Mouse (Mus musculus) liver, adult 2 months (tissue): Measurements from ENCODE around the gene Ppcs. TPM values are rescaled to one million over a fixed set of nuclear protein-coding genes. Genes with fewer than 3 reads are reported as not detected.

Source experiments
- DNase-seq: peaks from one replicate; pipeline ENCODE4 v3.0.0-alpha.2; 2011; ENCODE audit warnings: low read depth, low spot score; ENCODE audit errors: extremely low read depth
- H3K27ac ChIP-seq: fragments of 200-500 bp; replicated peaks from 2 replicates; pipeline ENCODE4 v1.5.1; 2012; ENCODE audit warnings: low read depth, mild to moderate bottlenecking, control low read depth, inconsistent platforms, low read length; ENCODE audit not compliant: insufficient read depth
- H3K27me3 ChIP-seq: fragments of 200-500 bp; 2 replicates; pipeline ENCODE4 v1.6.1; 2012; ENCODE audit warnings: mild to moderate bottlenecking, moderate library complexity, low read length, inconsistent platforms; ENCODE audit not compliant: control insufficient read depth, insufficient read depth
- H3K36me3 ChIP-seq: fragments of 200-500 bp; 2 replicates; pipeline ENCODE4 v1.6.1; 2012; ENCODE audit warnings: low read length, inconsistent platforms; ENCODE audit not compliant: control insufficient read depth, insufficient read depth
- H3K4me1 ChIP-seq: fragments of 200-500 bp; 2 replicates; pipeline ENCODE4 v1.6.1; 2011; ENCODE audit warnings: low read length; ENCODE audit not compliant: control insufficient read depth, insufficient read depth
- H3K4me3 ChIP-seq: fragments of 200-500 bp; 2 replicates; pipeline ENCODE4 v1.5.1; 2011; ENCODE audit warnings: low read depth, mild to moderate bottlenecking, control low read depth, low read length, moderate library complexity; ENCODE audit not compliant: insufficient read depth
- H3K79me2 ChIP-seq: fragments of 200-500 bp; 2 replicates; pipeline ENCODE4 v1.6.1; 2012; ENCODE audit warnings: inconsistent platforms, mild to moderate bottlenecking, low read length, moderate library complexity; ENCODE audit not compliant: control insufficient read depth, insufficient read depth
- H3K9ac ChIP-seq: fragments of 200-500 bp; 2 replicates; pipeline ENCODE4 v1.6.1; 2012; ENCODE audit warnings: low read depth, mild to moderate bottlenecking, control low read depth, inconsistent platforms, low read length
- CTCF ChIP-seq: fragments of 200-500 bp; IDR thresholded peaks from 2 replicates; pipeline ENCODE4 v1.5.1; 2011; ENCODE audit warnings: low read depth, low read length, control low read depth
- POLR2A ChIP-seq: fragments of 200-500 bp; IDR thresholded peaks from 2 replicates; pipeline ENCODE4 v1.6.1; 2011; ENCODE audit warnings: low read length, control low read depth; ENCODE audit not compliant: insufficient read depth; ENCODE audit errors: extremely low read depth
- WGBS: fragments of 180-500 bp; shearing (Covaris S2); methylation state at CpG from one replicate; pipeline ENCODE4 v1.1.7; 2018; 5-methylcytosine and 5-hydroxymethylcytosine counted together
- polyA plus RNA-seq: library from polyadenylated mRNA; depleted of rRNA; stranded (reverse); fragments of >200 nt; gene quantifications from 2 replicates; pipeline ENCODE4 v1.2.3, GENCODE M21; 2012; rRNA removed
- total RNA-seq: library from RNA; depleted of rRNA; stranded (reverse); fragments of >200 nt; gene quantifications from 2 replicates; pipeline ENCODE4 v1.2.3, GENCODE M21; 2014; rRNA removed

Ppcs gene
- total and polyA plus RNA-seq, 2 experiments = 19.9 to 26.8 TPM

DNA sequence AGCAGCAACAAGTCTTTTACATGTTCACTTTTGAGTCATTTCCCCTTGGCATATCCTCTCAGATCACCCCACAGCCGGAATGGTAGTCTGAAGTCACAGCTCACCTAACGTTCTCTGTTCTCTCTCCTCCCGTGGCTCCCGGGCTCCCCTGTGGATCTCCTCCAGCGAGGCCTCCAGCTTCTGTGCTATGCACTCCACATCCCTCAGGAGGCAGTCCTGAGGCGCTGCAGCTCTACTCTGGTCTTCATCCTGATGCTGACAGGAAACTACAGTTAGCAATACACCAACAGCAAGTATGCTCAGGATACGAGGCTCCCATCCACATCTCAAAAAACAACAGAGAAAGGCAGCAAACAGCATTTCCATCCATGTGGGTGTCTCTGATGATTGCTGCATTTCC, 21.3 kb downstream of the Ppcs start:
- no peaks in the 10 kb centered on the region for H3K4me1 ChIP-seq
- H3K79me2 ChIP-seq = no peaks in the 10 kb centered on the region
- no peaks in the 10 kb centered on the region for H3K36me3 ChIP-seq
- H3K27me3 ChIP-seq = no peaks in the 10 kb centered on the region
- WGBS = 62% methylated on average over 7 of the region's 7 CpGs
- no peak for TF ChIP-seq CTCF
- no peak for TF ChIP-seq POLR2A
- H3K27ac ChIP-seq = no peak overlapping the region
- H3K4me3 ChIP-seq = no peak overlapping the region
- no peak overlapping the region for H3K9ac ChIP-seq
- DNase-seq = no peak

DNA sequence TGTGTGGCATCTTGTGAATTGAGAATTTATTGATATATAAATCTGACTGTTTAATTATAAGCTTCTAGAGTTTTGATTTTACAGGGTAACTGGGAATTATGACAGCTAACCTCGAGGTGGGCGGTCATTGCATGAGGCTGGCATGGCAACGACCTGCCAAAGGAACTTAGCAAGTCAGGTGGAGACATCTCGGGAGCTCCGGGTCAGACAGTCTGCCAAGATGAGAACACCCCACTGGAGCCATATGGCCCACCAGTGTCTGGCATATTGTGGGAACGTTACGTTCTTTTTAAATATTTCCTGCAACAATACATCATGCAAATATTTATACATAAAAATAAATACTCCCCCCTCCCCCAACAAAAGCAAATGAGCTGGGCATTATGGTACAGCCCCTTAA, 23.5 kb downstream of the Ppcs start:
- Histone ChIP-seq H3K4me1 (no peaks in the 10 kb centered on the region), H3K4me3 (no peak overlapping the region), H3K79me2 (no peaks in the 10 kb centered on the region), H3K36me3 (no peaks in the 10 kb centered on the region), H3K27me3 (no peaks in the 10 kb centered on the region), H3K27ac (no peak overlapping the region), H3K9ac (no peak overlapping the region)
- WGBS = 88% methylated on average over 7 of the region's 7 CpGs
- TF ChIP-seq CTCF (no peak), POLR2A (no peak)
- no peak for DNase-seq

DNA sequence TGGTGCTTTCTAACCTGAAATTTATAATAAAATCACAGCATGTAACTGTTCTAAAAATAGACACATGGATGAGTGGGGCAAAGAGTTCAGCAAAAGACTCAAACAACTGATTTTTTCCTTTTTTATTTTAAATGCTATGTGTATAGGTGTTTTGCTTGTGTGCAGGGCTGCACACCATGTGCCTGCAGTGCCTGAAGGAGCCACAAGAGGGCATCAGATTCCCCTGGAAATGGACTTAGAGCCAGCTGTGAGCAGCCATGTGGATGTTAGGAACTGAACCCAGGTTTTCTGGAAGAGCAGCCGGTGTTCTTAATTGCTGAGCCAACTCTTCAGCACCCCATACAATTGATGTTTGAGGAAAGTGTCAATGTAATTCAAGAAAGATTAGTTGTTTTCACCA, 31.9 kb downstream of the Ppcs start:
- Histone ChIP-seq H3K79me2 (no peaks in the 10 kb centered on the region), H3K9ac (no peak overlapping the region), H3K36me3 (no peaks in the 10 kb centered on the region), H3K27ac (no peak overlapping the region), H3K27me3 (no peaks in the 10 kb centered on the region), H3K4me1 (no peaks in the 10 kb centered on the region), H3K4me3 (no peak overlapping the region)
- peak; percentile 14 for DNase-seq
- 94% methylated on average over 1 of the region's 1 CpGs for WGBS
- TF ChIP-seq POLR2A (no peak), CTCF (peak; percentile 74)

DNA sequence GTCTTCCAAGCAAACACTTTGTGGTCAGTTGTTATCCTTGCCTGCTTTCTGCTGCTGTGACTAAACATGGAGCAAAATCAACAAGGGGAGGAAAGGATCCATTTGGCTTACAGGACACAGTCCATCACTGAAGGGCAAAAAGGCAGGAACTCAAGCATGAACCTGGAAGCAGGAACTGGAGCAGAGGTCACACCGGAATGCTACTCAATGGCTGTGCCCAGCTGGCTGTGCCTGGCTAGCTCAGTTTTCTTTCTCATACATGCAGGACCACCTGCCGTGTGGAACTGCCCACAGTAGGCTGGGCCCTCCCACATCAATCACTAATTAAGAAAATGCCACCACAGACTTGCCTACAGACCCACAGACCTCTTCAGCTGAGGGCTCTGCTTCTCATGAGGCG, 33.0 kb downstream of the Ppcs start:
- no peaks in the 10 kb centered on the region for H3K27me3 ChIP-seq
- H3K9ac ChIP-seq = no peak overlapping the region
- TF ChIP-seq POLR2A (no peak), CTCF (no peak)
- no peaks in the 10 kb centered on the region for H3K79me2 ChIP-seq
- peak; percentile 74 for DNase-seq
- no peaks in the 10 kb centered on the region for H3K36me3 ChIP-seq
- H3K4me3 ChIP-seq = no peak overlapping the region
- 53% methylated on average over 3 of the region's 3 CpGs for WGBS
- no peak overlapping the region for H3K27ac ChIP-seq
- H3K4me1 ChIP-seq = no peaks in the 10 kb centered on the region

DNA sequence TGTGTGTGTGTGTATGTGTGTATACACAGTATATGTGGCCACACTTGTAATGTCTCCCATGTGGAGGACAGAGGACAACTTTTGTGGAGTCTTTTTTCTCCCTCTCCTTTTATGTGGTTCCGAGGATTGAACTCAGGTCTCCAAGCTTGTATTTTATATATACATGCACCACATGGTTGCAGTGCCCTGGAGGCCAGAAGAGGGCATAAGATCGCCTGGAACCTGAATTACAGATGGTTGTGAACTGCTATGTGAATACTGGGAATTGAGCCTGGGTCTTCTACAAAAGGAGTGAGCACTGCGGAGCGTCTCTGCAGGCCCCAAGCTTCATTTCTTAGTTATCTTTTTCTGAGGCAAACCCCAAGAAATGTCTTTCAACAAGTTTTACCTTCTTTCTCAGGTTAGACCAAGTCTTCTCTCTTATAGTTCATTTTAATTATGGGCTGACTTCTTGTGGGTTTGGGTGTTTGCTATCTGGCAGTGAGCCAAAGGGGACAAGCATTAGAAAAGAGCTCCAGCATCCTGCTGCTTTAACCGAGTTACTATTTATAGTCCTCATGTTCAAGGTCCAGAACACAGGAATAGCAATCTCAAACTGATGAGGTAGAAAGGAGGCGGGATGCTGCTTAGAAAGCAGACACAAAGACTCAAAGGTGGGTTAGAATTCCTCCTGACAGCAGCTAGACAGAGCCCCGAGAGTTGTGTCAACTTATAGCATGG, 40.6 kb downstream of the Ppcs start:
- H3K79me2 ChIP-seq = no peaks in the 10 kb centered on the region
- H3K4me1 ChIP-seq = no peaks in the 10 kb centered on the region
- H3K4me3 ChIP-seq = no peak overlapping the region
- H3K27me3 ChIP-seq = no peaks in the 10 kb centered on the region
- no peak for DNase-seq
- 75% methylated on average over 7 of the region's 7 CpGs for WGBS
- H3K27ac ChIP-seq = no peak overlapping the region
- H3K36me3 ChIP-seq = no peaks in the 10 kb centered on the region
- TF ChIP-seq POLR2A (no peak), CTCF (no peak)
- no peak overlapping the region for H3K9ac ChIP-seq

DNA sequence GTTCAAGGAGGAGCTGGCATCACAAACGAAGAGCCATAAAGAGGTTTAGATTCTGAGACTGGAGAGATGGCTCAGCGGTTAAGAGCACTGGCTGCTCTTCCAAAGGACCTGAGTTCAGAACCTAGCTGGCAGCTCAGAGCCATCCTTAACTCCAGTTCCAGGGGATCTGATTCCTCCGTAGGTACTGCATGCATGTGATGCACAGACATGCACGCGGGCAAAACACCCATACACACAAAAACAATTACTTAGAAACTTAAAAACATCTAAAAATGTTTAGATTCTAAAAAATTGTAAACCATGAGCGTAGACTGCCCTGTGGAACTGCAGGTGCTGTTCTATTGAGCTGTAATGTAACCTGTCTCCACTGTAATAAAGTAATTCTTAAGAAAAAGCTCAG, 52.8 kb downstream of the Ppcs start:
- no peaks in the 10 kb centered on the region for H3K4me1 ChIP-seq
- H3K27me3 ChIP-seq = no peaks in the 10 kb centered on the region; the same call in 1 of the 2 replicates
- WGBS = 92% methylated on average over 6 of the region's 6 CpGs
- no peak for DNase-seq
- no peak overlapping the region for H3K9ac ChIP-seq
- H3K4me3 ChIP-seq = no peak overlapping the region
- no peaks in the 10 kb centered on the region for H3K79me2 ChIP-seq
- no peak overlapping the region for H3K27ac ChIP-seq
- no peak for TF ChIP-seq POLR2A
- no peak for TF ChIP-seq CTCF
- no peaks in the 10 kb centered on the region for H3K36me3 ChIP-seq

Other genes with a start within 250 kb of the Ppcs start
- gene Zfp691, start 248.2 kb downstream of the Ppcs start, total RNA-seq = 3.7 and 4.5 TPM in 2 replicates
- gene Zfp691, start 248.2 kb downstream of the Ppcs start, polyA plus RNA-seq = 9.7 and 13.0 TPM in 2 replicates
- 0.09 TPM in 1 of 2 replicates, not detected in the other for gene Ermap, start 232.4 kb downstream of the Ppcs start, total RNA-seq
- gene Ermap, start 232.4 kb downstream of the Ppcs start, polyA plus RNA-seq = 0.02 TPM in 1 of 2 replicates, not detected in the other
- 9.1 and 10.0 TPM in 2 replicates for gene Svbp, start 227.1 kb downstream of the Ppcs start, total RNA-seq
- 11.9 and 14.8 TPM in 2 replicates for gene Svbp, start 227.1 kb downstream of the Ppcs start, polyA plus RNA-seq
- 0.09 TPM in 1 of 2 replicates, not detected in the other for gene Tmem269, start 204.2 kb downstream of the Ppcs start, total RNA-seq
- gene Tmem269, start 204.2 kb downstream of the Ppcs start, polyA plus RNA-seq = 0.06 TPM in 1 of 2 replicates, not detected in the other
- gene AU022252, start 189.7 kb downstream of the Ppcs start, total RNA-seq = 23.6 and 25.2 TPM in 2 replicates
- 16.6 and 23.3 TPM in 2 replicates for gene AU022252, start 189.7 kb downstream of the Ppcs start, polyA plus RNA-seq
- gene P3h1, start 189.5 kb downstream of the Ppcs start, total RNA-seq = 6.7 and 8.8 TPM in 2 replicates
- gene P3h1, start 189.5 kb downstream of the Ppcs start, polyA plus RNA-seq = 14.5 and 20.3 TPM in 2 replicates
- not detected in 2 replicates for gene Cldn19, start 167.0 kb downstream of the Ppcs start, total RNA-seq
- gene Cldn19, start 167.0 kb downstream of the Ppcs start, polyA plus RNA-seq = not detected in 2 replicates
- 177 and 189 TPM in 2 replicates for gene Ybx1, start 127.8 kb downstream of the Ppcs start, total RNA-seq
- gene Ybx1, start 127.8 kb downstream of the Ppcs start, polyA plus RNA-seq = 64.3 and 70.8 TPM in 2 replicates
- gene Ppih, start 101.9 kb downstream of the Ppcs start, total RNA-seq = 12.2 and 15.4 TPM in 2 replicates
- 4.1 and 5.0 TPM in 2 replicates for gene Ppih, start 101.9 kb downstream of the Ppcs start, polyA plus RNA-seq
- 5.4 and 5.9 TPM in 2 replicates for gene Ccdc30, start 6.9 kb downstream of the Ppcs start, total RNA-seq
- gene Ccdc30, start 6.9 kb downstream of the Ppcs start, polyA plus RNA-seq = 1.8 and 3.0 TPM in 2 replicates
- 0.20 and 0.28 TPM in 2 replicates for gene Zmynd12, start 394 bp upstream of the Ppcs start, total RNA-seq
- gene Zmynd12, start 394 bp upstream of the Ppcs start, polyA plus RNA-seq = 0.10 and 0.15 TPM in 2 replicates
- not detected in 2 replicates for gene Rimkla, start 70.2 kb upstream of the Ppcs start, total RNA-seq
- gene Rimkla, start 70.2 kb upstream of the Ppcs start, polyA plus RNA-seq = not detected in 2 replicates
- gene Foxj3, start 114.6 kb upstream of the Ppcs start, total RNA-seq = 6.2 and 7.7 TPM in 2 replicates
- gene Foxj3, start 114.6 kb upstream of the Ppcs start, polyA plus RNA-seq = 5.0 and 6.7 TPM in 2 replicates
- 7.9 and 12.1 TPM in 2 replicates for gene Frg2f1, start 117.1 kb upstream of the Ppcs start, total RNA-seq
- gene Frg2f1, start 117.1 kb upstream of the Ppcs start, polyA plus RNA-seq = 9.6 and 9.7 TPM in 2 replicates
- gene Guca2a, start 215.3 kb upstream of the Ppcs start, total RNA-seq = not detected in 2 replicates
- gene Guca2a, start 215.3 kb upstream of the Ppcs start, polyA plus RNA-seq = 0.36 and 1.2 TPM in 2 replicates
- not detected in 2 replicates for gene Guca2b, start 236.5 kb upstream of the Ppcs start, total RNA-seq
- not detected in 2 replicates for gene Guca2b, start 236.5 kb upstream of the Ppcs start, polyA plus RNA-seq